Mouse (Mus musculus): Measurements from ENCODE around the gene Pdf. TPM values are rescaled to one million over a fixed set of nuclear protein-coding genes. Genes with fewer than 3 reads are reported as not detected.

The Pdf gene
- polyA plus RNA-seq, 1 experiment = 31.1 TPM

DNA sequence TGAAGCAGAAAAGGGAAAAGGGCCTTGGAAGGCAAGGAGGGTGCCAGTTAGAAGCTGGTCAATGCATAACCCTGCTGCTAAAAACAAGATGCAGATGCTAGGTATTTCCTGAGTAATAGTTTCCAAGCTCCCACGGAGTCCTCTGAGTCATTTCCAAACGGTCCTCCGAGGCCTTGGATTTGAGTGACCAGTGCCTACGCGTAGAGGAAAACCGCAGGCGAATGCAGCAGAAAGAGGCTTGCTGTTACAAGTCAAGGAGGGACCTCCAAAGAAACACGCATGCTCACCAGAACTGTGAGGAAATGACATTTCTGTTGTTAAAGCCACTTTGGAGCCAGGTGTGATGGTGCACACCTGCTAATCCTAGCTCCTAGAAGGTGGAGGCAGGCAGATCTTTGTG is 24.9 kb downstream of the Pdf start:
- no peak overlapping the region for H3K4me2 ChIP-seq (ENCODE audit: low read depth)
- TF ChIP-seq CEBPB (IDR thresholded peaks at IDR 0.05; ENCODE audit: insufficient read depth, poor library complexity, severe bottlenecking) = no peak
- TF ChIP-seq TCF3 (IDR thresholded peaks at IDR 0.05; ENCODE audit: insufficient read length, low read depth) = no peak
- TF ChIP-seq USF1 (IDR thresholded peaks at IDR 0.05; ENCODE audit: low read depth) = no peak
- no peak for TF ChIP-seq REST (IDR thresholded peaks at IDR 0.05; ENCODE audit: insufficient read depth, insufficient read length)
- no peak for TF ChIP-seq POLR2AphosphoS2 (IDR thresholded peaks at IDR 0.05; ENCODE audit: insufficient read length, low read depth)
- TF ChIP-seq POLR2A (IDR thresholded peaks at IDR 0.05; ENCODE audit: insufficient read length, low read depth) = no peak
- TF ChIP-seq MYOG (IDR thresholded peaks at IDR 0.05; ENCODE audit: control insufficient read depth in 1 of 3, insufficient read depth in 1 of 3, insufficient read length in 2 of 3, low read depth in 2 of 3) = no peak
- no peak for TF ChIP-seq MAX (IDR thresholded peaks at IDR 0.05; ENCODE audit: low read depth)
- H3K27me3 ChIP-seq (ENCODE audit: control insufficient read depth, insufficient read depth, insufficient read length) = no peaks in the 10 kb centered on the region
- H3K79me2 ChIP-seq (ENCODE audit: control insufficient read depth, insufficient read depth) = no peaks in the 10 kb centered on the region
- no peak overlapping the region for H3ac ChIP-seq (ENCODE audit: control insufficient read depth, insufficient read length)
- H3K36me3 ChIP-seq (ENCODE audit: control insufficient read depth, insufficient read depth) = no peaks in the 10 kb centered on the region
- no peak overlapping the region for H3K4me3 ChIP-seq

DNA sequence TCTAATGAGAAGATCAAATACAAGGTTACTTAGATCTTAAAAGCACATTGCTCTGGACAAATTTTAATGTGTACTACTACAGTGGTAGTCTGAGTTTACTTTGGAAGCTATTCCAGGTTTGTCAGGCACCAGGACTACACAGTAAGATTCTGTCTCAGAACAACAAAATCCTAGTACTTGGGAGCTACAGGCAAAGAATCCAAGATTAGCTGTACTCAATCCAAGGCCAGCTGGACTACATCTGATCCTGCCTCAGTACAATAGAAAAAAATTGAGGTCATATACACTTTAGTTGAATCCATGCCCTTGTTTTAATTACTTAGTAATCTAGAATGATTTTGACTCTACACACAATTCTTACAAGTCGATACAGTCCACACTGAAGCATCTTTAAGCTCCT is 33.5 kb downstream of the Pdf start:
- Histone ChIP-seq H3K4me2 (ENCODE audit: low read depth) (no peak overlapping the region), H3K27me3 (ENCODE audit: control insufficient read depth, insufficient read depth, insufficient read length) (no peaks in the 10 kb centered on the region), H3K79me2 (ENCODE audit: control insufficient read depth, insufficient read depth) (no peaks in the 10 kb centered on the region), H3K4me3 (no peak overlapping the region), H3K36me3 (ENCODE audit: control insufficient read depth, insufficient read depth) (peaks cover 3% of the 10 kb centered on the region), H3ac (ENCODE audit: control insufficient read depth, insufficient read length) (no peak overlapping the region)
- TF ChIP-seq POLR2AphosphoS2 (IDR thresholded peaks at IDR 0.05; ENCODE audit: insufficient read length, low read depth) (no peak), REST (IDR thresholded peaks at IDR 0.05; ENCODE audit: insufficient read depth, insufficient read length) (no peak), TCF3 (IDR thresholded peaks at IDR 0.05; ENCODE audit: insufficient read length, low read depth) (no peak), POLR2A (IDR thresholded peaks at IDR 0.05; ENCODE audit: insufficient read length, low read depth) (no peak), USF1 (IDR thresholded peaks at IDR 0.05; ENCODE audit: low read depth) (no peak), MAX (IDR thresholded peaks at IDR 0.05; ENCODE audit: low read depth) (no peak)

DNA sequence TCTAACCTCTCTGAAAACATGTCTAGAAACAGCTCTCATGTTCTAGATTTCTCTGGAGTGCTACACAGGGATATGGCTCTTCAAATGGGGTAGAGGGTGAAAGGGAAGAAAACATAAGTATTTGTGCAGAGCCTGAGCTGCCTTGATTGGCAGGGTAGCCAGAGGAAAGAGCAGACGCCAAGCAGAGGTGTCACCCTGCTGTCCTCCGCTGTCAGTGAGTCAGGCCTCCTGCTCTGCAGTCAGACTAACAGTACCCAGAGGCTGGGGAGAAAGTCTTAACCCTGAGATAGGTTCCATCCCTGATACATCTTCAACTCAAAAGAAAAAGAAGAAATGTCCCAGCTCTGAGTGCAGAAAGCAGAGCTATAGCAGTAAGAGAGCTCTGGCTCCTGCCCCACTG is 35.7 kb downstream of the Pdf start:
- Histone ChIP-seq H3K4me3 (no peak overlapping the region), H3K36me3 (ENCODE audit: control insufficient read depth, insufficient read depth) (peaks cover 3% of the 10 kb centered on the region), H3K79me2 (ENCODE audit: control insufficient read depth, insufficient read depth) (no peaks in the 10 kb centered on the region), H3K27me3 (ENCODE audit: control insufficient read depth, insufficient read depth, insufficient read length) (no peaks in the 10 kb centered on the region), H3ac (ENCODE audit: control insufficient read depth, insufficient read length) (no peak overlapping the region), H3K4me2 (ENCODE audit: low read depth) (no peak overlapping the region)
- TF ChIP-seq SRF (IDR thresholded peaks at IDR 0.05; ENCODE audit: control insufficient read depth, insufficient read length, low read depth) (no peak), MYOG (IDR thresholded peaks at IDR 0.05; ENCODE audit: control insufficient read depth in 1 of 3, insufficient read depth in 1 of 3, insufficient read length in 2 of 3, low read depth in 2 of 3) (no peak), TCF3 (IDR thresholded peaks at IDR 0.05; ENCODE audit: insufficient read length, low read depth) (no peak), POLR2A (IDR thresholded peaks at IDR 0.05; ENCODE audit: insufficient read length, low read depth) (no peak), MYOD1 (IDR thresholded peaks at IDR 0.05; ENCODE audit: control insufficient read depth in 1 of 3, insufficient read length in 2 of 3, low read depth in 2 of 3) (no peak), USF1 (IDR thresholded peaks at IDR 0.05; ENCODE audit: low read depth) (no peak), TCF12 (IDR thresholded peaks at IDR 0.05; ENCODE audit: insufficient read depth, poor library complexity, severe bottlenecking) (no peak), MAX (IDR thresholded peaks at IDR 0.05; ENCODE audit: low read depth) (no peak), E2F4 (IDR thresholded peaks at IDR 0.05; ENCODE audit: insufficient read depth) (no peak), POLR2AphosphoS2 (IDR thresholded peaks at IDR 0.05; ENCODE audit: insufficient read length, low read depth) (no peak), REST (IDR thresholded peaks at IDR 0.05; ENCODE audit: insufficient read depth, insufficient read length) (no peak), CEBPB (IDR thresholded peaks at IDR 0.05; ENCODE audit: insufficient read depth, poor library complexity, severe bottlenecking) (no peak)

DNA sequence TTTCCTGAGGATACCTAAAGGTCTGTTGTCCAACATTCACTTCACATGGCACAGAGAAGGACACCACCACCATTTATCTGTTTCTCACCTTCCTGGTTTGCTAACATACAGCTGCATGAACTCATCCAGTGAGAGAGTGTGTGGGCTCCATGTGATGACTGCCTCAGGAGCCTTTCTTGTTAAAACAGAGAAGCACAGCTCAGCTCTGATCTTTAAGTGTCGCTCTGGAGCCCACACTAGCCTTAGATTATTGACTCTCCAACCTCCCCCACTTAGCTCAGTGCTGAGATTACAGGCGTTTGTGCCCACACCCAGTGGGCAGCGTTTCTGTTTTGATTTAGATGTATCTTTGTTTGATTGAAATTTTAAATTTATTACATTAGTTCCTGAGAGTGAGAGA is 40.6 kb downstream of the Pdf start:
- no peak overlapping the region for H3K4me3 ChIP-seq
- H3K36me3 ChIP-seq (ENCODE audit: control insufficient read depth, insufficient read depth) = peaks cover 5% of the 10 kb centered on the region
- H3K79me2 ChIP-seq (ENCODE audit: control insufficient read depth, insufficient read depth) = no peaks in the 10 kb centered on the region
- H3K27me3 ChIP-seq (ENCODE audit: control insufficient read depth, insufficient read depth, insufficient read length) = no peaks in the 10 kb centered on the region
- TF ChIP-seq POLR2AphosphoS2 (IDR thresholded peaks at IDR 0.05; ENCODE audit: insufficient read length, low read depth) (no peak), POLR2A (IDR thresholded peaks at IDR 0.05; ENCODE audit: insufficient read length, low read depth) (no peak), REST (IDR thresholded peaks at IDR 0.05; ENCODE audit: insufficient read depth, insufficient read length) (no peak), MAX (IDR thresholded peaks at IDR 0.05; ENCODE audit: low read depth) (no peak), CEBPB (IDR thresholded peaks at IDR 0.05; ENCODE audit: insufficient read depth, poor library complexity, severe bottlenecking) (no peak)
- H3ac ChIP-seq (ENCODE audit: control insufficient read depth, insufficient read length) = no peak overlapping the region
- no peak overlapping the region for H3K4me2 ChIP-seq (ENCODE audit: low read depth)

DNA sequence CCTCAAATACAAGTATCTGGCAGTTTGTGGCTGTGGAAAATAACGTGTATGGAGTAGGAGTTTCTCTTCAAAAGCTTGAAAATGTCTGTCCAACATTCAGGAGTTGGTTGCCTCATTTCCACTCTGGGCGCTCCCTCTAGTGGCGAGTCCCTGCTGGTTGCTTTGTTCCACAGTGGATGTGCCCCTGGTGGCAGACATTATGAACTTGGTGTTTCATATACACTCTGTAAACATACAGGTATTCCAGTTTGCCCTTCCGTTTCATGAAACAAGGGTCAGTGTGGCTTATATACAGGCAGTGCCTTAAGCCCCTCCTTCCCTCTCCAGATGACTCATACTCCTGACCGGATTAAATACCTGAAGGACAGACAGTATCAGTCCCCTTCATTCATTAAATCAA is 45.9 kb downstream of the Pdf start:
- Histone ChIP-seq H3K4me3 (no peak overlapping the region), H3ac (ENCODE audit: control insufficient read depth, insufficient read length) (no peak overlapping the region)
- TF ChIP-seq E2F4 (IDR thresholded peaks at IDR 0.05; ENCODE audit: insufficient read depth) (no peak), CEBPB (IDR thresholded peaks at IDR 0.05; ENCODE audit: insufficient read depth, poor library complexity, severe bottlenecking) (no peak), SRF (IDR thresholded peaks at IDR 0.05; ENCODE audit: control insufficient read depth, insufficient read length, low read depth) (no peak), USF1 (IDR thresholded peaks at IDR 0.05; ENCODE audit: low read depth) (no peak), MYOD1 (IDR thresholded peaks at IDR 0.05; ENCODE audit: control insufficient read depth in 1 of 3, insufficient read length in 2 of 3, low read depth in 2 of 3) (no peak), POLR2AphosphoS2 (IDR thresholded peaks at IDR 0.05; ENCODE audit: insufficient read length, low read depth) (no peak), REST (IDR thresholded peaks at IDR 0.05; ENCODE audit: insufficient read depth, insufficient read length) (no peak), TCF12 (IDR thresholded peaks at IDR 0.05; ENCODE audit: insufficient read depth, poor library complexity, severe bottlenecking) (no peak), MYOG (IDR thresholded peaks at IDR 0.05; ENCODE audit: control insufficient read depth in 1 of 3, insufficient read depth in 1 of 3, insufficient read length in 2 of 3, low read depth in 2 of 3) (no peak), MAX (IDR thresholded peaks at IDR 0.05; ENCODE audit: low read depth) (no peak), TCF3 (IDR thresholded peaks at IDR 0.05; ENCODE audit: insufficient read length, low read depth) (no peak), POLR2A (IDR thresholded peaks at IDR 0.05; ENCODE audit: insufficient read length, low read depth) (no peak)

More for the DNA sequence above, 45.9 kb downstream of the Pdf start:
- H3K36me3 ChIP-seq (ENCODE audit: control insufficient read depth, insufficient read depth) = peaks cover 5% of the 10 kb centered on the region
- H3K27me3 ChIP-seq (ENCODE audit: control insufficient read depth, insufficient read depth, insufficient read length) = no peaks in the 10 kb centered on the region
- no peaks in the 10 kb centered on the region for H3K79me2 ChIP-seq (ENCODE audit: control insufficient read depth, insufficient read depth)
- peak overlapping the region; percentile 7 for H3K4me2 ChIP-seq (ENCODE audit: low read depth)
